Mouse (Mus musculus) forebrain, postnatal 0 days (tissue): Measurements from ENCODE around the gene 1700003E16Rik. TPM values are rescaled to one million over a fixed set of nuclear protein-coding genes. Genes with fewer than 3 reads are reported as not detected.
A peak's percentile ranks its signal among the peaks of the same experiment; 100 is the strongest.

ENCODE experiments used
- ATAC-seq: fragments of 200-750 bp; cut with Nextera tagmentation; 2 replicates; pipeline ENCODE4 v1.8.0; 2017; ENCODE audit warnings: mild to moderate bottlenecking, moderate library complexity
- DNase-seq: peaks from one replicate; pipeline ENCODE4 v3.0.0-alpha.2; 2015
- H3K27ac ChIP-seq: fragments of 300-500 bp; sonication (generic); 2 replicates; pipeline ENCODE4 v1.5.1; 2014; ENCODE audit warnings: low read depth, mild to moderate bottlenecking, antibody characterized with exemption, low read length, moderate library complexity, mixed read lengths
- H3K27me3 ChIP-seq: fragments of 300-500 bp; sonication (generic); 2 replicates; pipeline ENCODE4 v1.6.1; 2014; ENCODE audit warnings: mild to moderate bottlenecking, low read length, mixed read lengths; ENCODE audit not compliant: insufficient read depth
- H3K36me3 ChIP-seq: fragments of 300-500 bp; sonication (generic); 2 replicates; pipeline ENCODE4 v1.6.1; 2014; ENCODE audit warnings: mild to moderate bottlenecking, moderate library complexity; ENCODE audit not compliant: insufficient read depth
- H3K4me1 ChIP-seq: fragments of 300-500 bp; sonication (generic); 2 replicates; pipeline ENCODE4 v1.6.1; 2014; ENCODE audit warnings: antibody characterized with exemption; ENCODE audit not compliant: insufficient read depth
- H3K4me2 ChIP-seq: fragments of 300-500 bp; sonication (generic); 2 replicates; pipeline ENCODE4 v1.6.1; 2014; ENCODE audit warnings: low read depth, mild to moderate bottlenecking, moderate library complexity
- H3K4me3 ChIP-seq: fragments of 300-500 bp; sonication (generic); 2 replicates; pipeline ENCODE4 v1.5.1; 2014; ENCODE audit warnings: low read depth, low read length, mixed read lengths
- H3K9ac ChIP-seq: fragments of 300-500 bp; sonication (generic); 2 replicates; pipeline ENCODE4 v1.6.1; 2014; ENCODE audit warnings: mild to moderate bottlenecking
- H3K9me3 ChIP-seq: fragments of 300-500 bp; sonication (generic); 2 replicates; pipeline ENCODE4 v1.6.1; 2016; ENCODE audit warnings: low read length
- CTCF ChIP-seq: sonication (generic); IDR thresholded peaks from 2 replicates; pipeline ENCODE4 v1.5.1; 2016; ENCODE audit warnings: antibody characterized with exemption, control low read depth, low read depth
- WGBS: fragments of 180-500 bp; shearing (Covaris S2); extraction: QIAGEN DNeasy Blood & Tissue Kit; methylation state at CpG from one replicate; pipeline ENCODE4 v1.1.7; 2014; 5-methylcytosine and 5-hydroxymethylcytosine counted together
- polyA plus RNA-seq: library from polyadenylated mRNA; unstranded; fragments of >200 nt; fragmentation: Nextera tagmentation; extraction: Ambion mirVana; gene quantifications from 2 replicates; pipeline ENCODE4 v1.2.1, GENCODE M21; 2015
- total RNA-seq: library from RNA; depleted of rRNA; stranded (reverse); fragments of >200 nt; gene quantifications from 2 replicates; pipeline ENCODE4 v1.2.3, GENCODE M21; 2014

The 1700003E16Rik gene
- total and polyA plus RNA-seq, 2 experiments from 2014 or later = 17.0 to 18.3 TPM

DNA sequence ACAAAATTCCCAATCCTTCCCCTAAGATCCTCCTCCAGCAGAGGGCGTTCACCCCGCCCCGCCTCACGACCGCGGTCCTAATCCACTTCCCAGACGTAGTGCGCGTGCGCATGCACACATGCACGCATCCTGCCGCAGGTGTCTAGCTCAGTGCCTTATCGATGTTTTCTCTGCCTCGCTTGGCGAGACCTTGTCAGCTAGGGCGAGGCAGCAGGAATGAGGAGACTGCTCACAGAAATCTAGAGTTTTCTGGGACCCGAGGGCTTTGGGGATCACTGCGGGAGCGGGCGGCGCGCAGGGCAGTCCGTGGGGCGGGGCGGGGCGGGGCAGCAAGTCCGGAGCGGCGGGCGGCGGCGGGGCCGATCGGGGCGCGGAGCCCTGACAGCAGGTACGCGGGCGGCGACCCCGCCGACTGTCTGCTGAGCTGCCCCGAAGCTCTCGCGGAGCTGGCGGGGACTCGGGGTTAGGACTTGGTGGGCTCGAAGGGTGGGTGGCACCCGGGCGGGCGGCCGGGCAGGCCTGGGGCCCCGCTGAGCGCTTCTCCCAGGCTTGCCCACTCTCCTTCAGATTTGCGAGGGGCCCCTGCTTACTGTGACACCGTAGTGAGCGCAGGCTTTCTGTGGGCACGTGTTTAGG, 9.5 kb downstream of the 1700003E16Rik start, which contains the start of gene Dctn1:
Dctn1 (plus strand) TSS at position 314 of the 636 bp plus-strand sequence.
- peak within 1 kb of the TSS; percentile 65 for H3K4me2 ChIP-seq
- peak; percentile 92 for ATAC-seq
- no peaks in the 10 kb centered on the region for H3K36me3 ChIP-seq
- 3% methylated on average over 58 of the region's 58 CpGs for WGBS
- TF ChIP-seq CTCF = peak; percentile 89
- peaks cover 18% of the 10 kb centered on the region for H3K4me1 ChIP-seq
- H3K27ac ChIP-seq = peak within 1 kb of the TSS; percentile 90
- peak within 1 kb of the TSS; percentile 90 for H3K4me3 ChIP-seq
- H3K27me3 ChIP-seq = peaks cover 20% of the 10 kb centered on the region
- H3K9me3 ChIP-seq = no peaks in the 10 kb centered on the region
- DNase-seq = peak; percentile 98
- H3K9ac ChIP-seq = peak within 1 kb of the TSS; percentile 82

DNA sequence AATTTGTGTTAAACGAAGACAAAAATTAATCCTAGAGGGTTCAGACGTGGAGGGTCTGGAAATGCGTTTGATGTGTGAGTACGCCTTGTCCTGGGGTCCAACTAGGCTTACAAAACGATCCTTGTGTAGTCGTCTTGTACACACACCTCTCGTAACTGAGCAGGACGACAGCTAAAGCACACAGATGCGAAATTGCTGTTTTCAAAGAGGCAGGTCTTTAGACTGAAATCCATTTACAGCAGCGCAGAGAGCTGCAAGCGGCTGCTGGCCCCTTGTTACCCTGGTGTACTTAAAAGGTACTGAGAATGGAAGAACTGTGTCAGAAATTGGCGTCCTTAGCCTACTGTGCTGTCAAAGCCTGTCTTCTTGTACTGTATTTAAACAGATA, 10.0 kb downstream of the 1700003E16Rik start:
- WGBS = 1% methylated on average over 12 of the region's 12 CpGs
- peaks cover 14% of the 10 kb centered on the region for H3K27me3 ChIP-seq
- H3K27ac ChIP-seq = peak overlapping the region; percentile 90
- peak overlapping the region; percentile 82 for H3K9ac ChIP-seq
- H3K9me3 ChIP-seq = no peaks in the 10 kb centered on the region
- no peaks in the 10 kb centered on the region for H3K36me3 ChIP-seq
- TF ChIP-seq CTCF = peak; percentile 32
- H3K4me2 ChIP-seq = peak overlapping the region; percentile 65
- peak; percentile 73 for DNase-seq
- peak overlapping the region; percentile 90 for H3K4me3 ChIP-seq
- peak; percentile 19 for ATAC-seq
- peaks cover 19% of the 10 kb centered on the region for H3K4me1 ChIP-seq

DNA sequence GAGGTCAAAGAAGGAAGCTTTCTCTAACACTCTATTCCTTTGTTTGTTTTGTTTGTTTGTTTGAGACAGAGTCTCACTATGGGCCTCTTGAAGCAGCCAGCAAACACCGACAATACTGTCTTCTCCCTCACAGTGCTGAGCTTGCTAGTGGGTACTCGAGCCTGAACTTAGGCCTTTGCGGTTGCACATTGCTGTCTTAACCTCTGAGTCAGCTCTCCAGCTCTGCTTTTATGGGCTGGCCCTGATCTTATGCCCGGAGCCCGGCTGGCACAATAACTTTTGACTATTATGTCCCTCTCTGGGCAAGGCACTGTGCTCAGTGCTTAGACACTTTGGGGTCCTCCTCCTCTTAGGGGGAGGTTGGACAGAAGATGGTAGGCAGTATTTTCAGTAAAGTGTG, 13.7 kb downstream of the 1700003E16Rik start:
- DNase-seq (no peak), ATAC-seq (no peak)
- Histone ChIP-seq H3K27me3 (no peaks in the 10 kb centered on the region), H3K4me3 (no peak overlapping the region), H3K36me3 (no peaks in the 10 kb centered on the region), H3K4me2 (no peak overlapping the region), H3K4me1 (peaks cover 25% of the 10 kb centered on the region; the same call in 1 of the 2 replicates), H3K9ac (no peak overlapping the region), H3K9me3 (no peaks in the 10 kb centered on the region), H3K27ac (0 out of 2 replicates have a peak overlapping the region, but pooled peaks have one; percentile 1)
- WGBS = 80% methylated on average over 5 of the region's 5 CpGs
- no peak for TF ChIP-seq CTCF

DNA sequence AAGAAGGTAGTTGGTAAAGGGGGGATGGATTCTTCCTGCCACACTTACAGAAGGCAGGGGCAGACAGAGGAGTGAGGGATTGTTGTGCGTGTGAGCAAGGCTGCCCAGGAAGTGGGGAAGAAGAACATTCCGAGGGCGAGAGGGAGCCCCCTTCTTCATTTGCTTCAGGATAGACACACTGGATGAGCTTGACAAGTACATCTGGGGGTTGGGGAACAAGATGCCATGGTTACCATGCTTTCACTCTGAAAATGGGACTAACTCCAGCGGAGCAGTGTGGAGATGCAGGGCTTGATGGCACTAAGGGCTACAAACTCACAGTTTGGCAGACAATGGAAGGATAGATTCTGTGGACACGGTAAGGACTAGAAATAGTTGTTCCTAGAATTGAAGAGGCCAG, 14.9 kb downstream of the 1700003E16Rik start:
- no peaks in the 10 kb centered on the region for H3K36me3 ChIP-seq
- WGBS = 73% methylated on average over 5 of the region's 5 CpGs
- peaks cover 21% of the 10 kb centered on the region; the same call in 1 of the 2 replicates for H3K4me1 ChIP-seq
- H3K27ac ChIP-seq = 0 out of 2 replicates have a peak overlapping the region, but pooled peaks have one; percentile 81
- H3K4me2 ChIP-seq = peak overlapping the region; percentile 42
- H3K9ac ChIP-seq = 0 out of 2 replicates have a peak overlapping the region, but pooled peaks have one; percentile 39
- no peak for DNase-seq
- TF ChIP-seq CTCF = no peak
- H3K27me3 ChIP-seq = no peaks in the 10 kb centered on the region
- ATAC-seq = no peak
- no peaks in the 10 kb centered on the region for H3K9me3 ChIP-seq
- H3K4me3 ChIP-seq = peak overlapping the region; percentile 25; the same call in 1 of the 2 replicates

- Histone ChIP-seq H3K4me2 (peak overlapping the region; percentile 42), H3K4me1 (0 out of 2 replicates have a peak, but pooled peaks cover 11% of the 10 kb centered on the region), H3K9ac (peak overlapping the region; percentile 39), H3K4me3 (peak overlapping the region; percentile 25), H3K27ac (peak overlapping the region; percentile 81), H3K27me3 (no peaks in the 10 kb centered on the region), H3K36me3 (no peaks in the 10 kb centered on the region), H3K9me3 (no peaks in the 10 kb centered on the region)
- 46% methylated on average over 9 of the region's 9 CpGs for WGBS
- TF ChIP-seq CTCF = no peak
- DNase-seq (peak; percentile 66), ATAC-seq (peak; percentile 87)
These were observed 16.2 kb downstream of the 1700003E16Rik start for GRCm38 (mm10) chr6:83172240-83172920.

DNA sequence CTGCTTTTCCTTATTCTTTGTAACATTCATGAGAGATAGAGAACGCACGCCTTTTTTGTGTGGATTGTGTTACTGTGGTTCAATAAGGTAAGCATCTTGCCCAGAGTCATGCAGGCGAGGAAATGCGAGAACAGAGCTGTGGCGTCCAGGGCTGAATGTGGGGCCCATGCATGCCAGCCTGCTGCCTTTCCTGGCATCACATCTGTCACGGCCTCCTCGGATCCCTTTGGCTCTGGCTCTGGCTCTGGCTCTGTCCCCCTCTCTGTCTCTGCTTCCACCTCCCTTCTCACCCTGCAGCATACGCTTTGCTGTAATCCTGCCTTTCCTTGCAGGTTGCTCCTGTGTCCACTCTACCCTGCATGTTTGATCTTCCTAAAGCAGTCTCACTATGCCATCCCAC, 19.8 kb downstream of the 1700003E16Rik start:
- H3K9ac ChIP-seq = no peak overlapping the region
- ATAC-seq (no peak), DNase-seq (no peak)
- WGBS = 73% methylated on average over 8 of the region's 8 CpGs
- H3K36me3 ChIP-seq = no peaks in the 10 kb centered on the region
- no peaks in the 10 kb centered on the region for H3K27me3 ChIP-seq
- no peak overlapping the region for H3K4me3 ChIP-seq
- no peak for TF ChIP-seq CTCF
- no peak overlapping the region for H3K27ac ChIP-seq
- peaks cover 9% of the 10 kb centered on the region; the same call in 1 of the 2 replicates for H3K4me1 ChIP-seq
- H3K9me3 ChIP-seq = no peaks in the 10 kb centered on the region
- H3K4me2 ChIP-seq = no peak overlapping the region
